Mouse (Mus musculus) hindbrain, embryonic 10.5 days (tissue): Measurements from ENCODE around the gene Caprin2. TPM values are rescaled to one million over a fixed set of nuclear protein-coding genes. Genes with fewer than 3 reads are reported as not detected.

ENCODE experiments used
- DNase-seq: peaks from one replicate; pipeline ENCODE4 v3.0.0-alpha.2; 2017; ENCODE audit warnings: low spot score
- H3K27ac ChIP-seq: fragments of 300-500 bp; sonication (generic); 2 replicates; pipeline ENCODE4 v1.5.1; 2016; ENCODE audit warnings: mild to moderate bottlenecking, moderate library complexity
- H3K27me3 ChIP-seq: fragments of 300-500 bp; sonication (generic); 2 replicates; pipeline ENCODE4 v1.6.1; 2016; ENCODE audit warnings: mild to moderate bottlenecking; ENCODE audit not compliant: poor library complexity, insufficient read depth, severe bottlenecking
- H3K36me3 ChIP-seq: fragments of 300-500 bp; sonication (generic); 2 replicates; pipeline ENCODE4 v1.6.1; 2016; ENCODE audit warnings: mild to moderate bottlenecking, moderate library complexity
- H3K4me1 ChIP-seq: fragments of 300-500 bp; sonication (generic); replicated peaks from 2 replicates; pipeline ENCODE4 v1.6.1; 2016; ENCODE audit warnings: mild to moderate bottlenecking
- H3K4me3 ChIP-seq: fragments of 300-500 bp; sonication (generic); 2 replicates; pipeline ENCODE4 v1.5.1; 2016; ENCODE audit warnings: mild to moderate bottlenecking, moderate library complexity
- H3K9me3 ChIP-seq: fragments of 300-500 bp; sonication (generic); 2 replicates; pipeline ENCODE4 v1.6.1; 2016; ENCODE audit warnings: mild to moderate bottlenecking, moderate library complexity
- WGBS: fragments of 180-500 bp; shearing (Covaris S2); methylation state at CpG from one replicate; pipeline ENCODE4 v1.1.7; 2016; 5-methylcytosine and 5-hydroxymethylcytosine counted together
- polyA plus RNA-seq: library from polyadenylated mRNA; unstranded; fragments of >200 nt; fragmentation: Nextera tagmentation; extraction: Ambion mirVana; gene quantifications from 2 replicates; pipeline ENCODE4 v1.2.1, GENCODE M21; 2016

Gene Caprin2
- polyA plus RNA-seq, 1 experiment from 2014 or later = 15.9 TPM

DNA sequence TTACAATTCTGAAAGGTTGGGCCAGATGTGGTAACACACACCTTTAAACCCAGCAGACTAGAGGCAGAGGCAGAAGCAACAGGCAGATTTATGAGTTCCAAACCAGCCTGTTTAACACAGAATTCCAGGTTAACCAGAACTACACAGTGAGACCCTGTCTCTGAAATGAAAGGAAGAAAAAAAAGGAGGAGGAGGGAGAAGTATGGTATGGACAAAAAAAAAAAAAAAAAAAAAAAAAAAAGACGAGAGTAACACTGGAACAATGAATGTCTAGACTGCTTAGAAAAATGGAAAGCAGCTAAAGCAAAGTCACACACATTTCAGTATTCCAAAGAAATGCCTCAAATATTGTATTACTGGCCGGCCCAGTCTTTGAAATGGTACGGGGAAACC lies 65.7 kb downstream of the Caprin2 start:
- H3K9me3 ChIP-seq = no peaks in the 10 kb centered on the region
- WGBS = 7% methylated on average over 3 of the region's 3 CpGs
- H3K27ac ChIP-seq = peak overlapping the region; percentile 92
- peak overlapping the region; percentile 88 for H3K4me3 ChIP-seq
- peaks cover 21% of the 10 kb centered on the region for H3K4me1 ChIP-seq
- no peak for DNase-seq
- peaks cover 14% of the 10 kb centered on the region; the same call in 1 of the 2 replicates for H3K36me3 ChIP-seq
- no peaks in the 10 kb centered on the region for H3K27me3 ChIP-seq

DNA sequence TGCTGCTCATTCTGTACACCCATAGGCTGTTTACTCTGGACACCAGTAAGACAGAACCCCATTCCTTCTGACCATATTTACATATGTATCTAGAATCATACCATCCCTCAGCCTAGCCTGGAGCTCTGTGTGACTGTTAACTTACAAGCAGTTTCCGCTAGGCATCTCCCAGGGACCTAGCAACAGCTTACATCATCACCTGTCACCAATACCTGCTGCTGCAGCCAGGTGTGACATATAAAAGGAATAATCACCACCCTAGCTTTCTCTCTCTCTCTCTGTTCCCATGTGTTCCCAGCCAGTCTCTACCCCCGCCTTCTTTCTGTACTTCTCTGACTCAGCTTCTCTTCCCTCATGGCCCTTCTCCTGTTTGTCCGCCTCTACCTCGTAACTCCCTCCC lies 69.9 kb downstream of the Caprin2 start:
- Histone ChIP-seq H3K36me3 (peaks cover 23% of the 10 kb centered on the region), H3K27me3 (no peaks in the 10 kb centered on the region), H3K4me3 (no peak overlapping the region), H3K4me1 (peaks cover 16% of the 10 kb centered on the region), H3K9me3 (no peaks in the 10 kb centered on the region), H3K27ac (no peak overlapping the region)
- 84% methylated on average over 4 of the region's 4 CpGs for WGBS
- DNase-seq = no peak

- H3K4me3 ChIP-seq = no peak overlapping the region
- no peak overlapping the region for H3K27ac ChIP-seq
- no peak for DNase-seq
- no peaks in the 10 kb centered on the region for H3K27me3 ChIP-seq
- H3K9me3 ChIP-seq = no peaks in the 10 kb centered on the region
- no peaks in the 10 kb centered on the region for H3K4me1 ChIP-seq
- 93% methylated on average over 4 of the region's 4 CpGs for WGBS
- H3K36me3 ChIP-seq = peaks cover 82% of the 10 kb centered on the region
These were observed 77.3 kb downstream of the Caprin2 start for GRCm38 (mm10) chr6:148818624-148819343.

- Histone ChIP-seq H3K9me3 (no peaks in the 10 kb centered on the region), H3K27me3 (no peaks in the 10 kb centered on the region), H3K27ac (no peak overlapping the region), H3K36me3 (peaks cover 87% of the 10 kb centered on the region), H3K4me3 (no peak overlapping the region), H3K4me1 (no peaks in the 10 kb centered on the region)
- no peak for DNase-seq
- 90% methylated on average over 5 of the region's 5 CpGs for WGBS
These were observed 79.3 kb downstream of the Caprin2 start for GRCm38 (mm10) chr6:148816751-148817150.

GRCm38 (mm10) chr6:148811117-148811516 lies 84.9 kb downstream of the Caprin2 start:
- H3K4me3 ChIP-seq = no peak overlapping the region
- H3K36me3 ChIP-seq = peaks cover 89% of the 10 kb centered on the region
- no peaks in the 10 kb centered on the region for H3K4me1 ChIP-seq
- no peaks in the 10 kb centered on the region for H3K9me3 ChIP-seq
- no peaks in the 10 kb centered on the region for H3K27me3 ChIP-seq
- DNase-seq = no peak
- WGBS = 87% methylated on average over 2 of the region's 2 CpGs
- H3K27ac ChIP-seq = no peak overlapping the region

GRCm38 (mm10) chr6:148799773-148800172 lies 96.3 kb downstream of the Caprin2 start:
- 88% methylated on average over 4 of the region's 4 CpGs for WGBS

GRCm38 (mm10) chr6:148795145-148795544 lies 100.9 kb downstream of the Caprin2 start:
- DNase-seq = no peak
- H3K36me3 ChIP-seq = peaks cover 77% of the 10 kb centered on the region
- 96% methylated on average over 2 of the region's 2 CpGs for WGBS

More at GRCm38 (mm10) chr6:148799773-148800172, 96.3 kb downstream of the Caprin2 start:
- H3K4me3 ChIP-seq = no peak overlapping the region
- no peaks in the 10 kb centered on the region for H3K4me1 ChIP-seq
- H3K9me3 ChIP-seq = no peaks in the 10 kb centered on the region
- H3K27ac ChIP-seq = no peak overlapping the region
- no peaks in the 10 kb centered on the region for H3K27me3 ChIP-seq
- peaks cover 84% of the 10 kb centered on the region for H3K36me3 ChIP-seq
- DNase-seq = no peak

More at GRCm38 (mm10) chr6:148795145-148795544, 100.9 kb downstream of the Caprin2 start:
- Histone ChIP-seq H3K4me3 (no peak overlapping the region), H3K4me1 (no peaks in the 10 kb centered on the region), H3K27ac (no peak overlapping the region), H3K9me3 (no peaks in the 10 kb centered on the region), H3K27me3 (no peaks in the 10 kb centered on the region)

Other genes with a start within 250 kb of the Caprin2 start
- 24.0 and 32.8 TPM in 2 replicates for gene Ipo8, start 64.8 kb downstream of the Caprin2 start, polyA plus RNA-seq
- gene Sinhcaf, start 50.2 kb upstream of the Caprin2 start, polyA plus RNA-seq = 238 and 321 TPM in 2 replicates
- 10.5 and 11.0 TPM in 2 replicates for gene Dennd5b, start 205.4 kb upstream of the Caprin2 start, polyA plus RNA-seq
- not detected in 2 replicates for gene Gm10203, start 233.9 kb upstream of the Caprin2 start, polyA plus RNA-seq
- 8.8 and 10.7 TPM in 2 replicates for gene Etfbkmt, start 243.6 kb upstream of the Caprin2 start, polyA plus RNA-seq